In the genomic region with DNA sequence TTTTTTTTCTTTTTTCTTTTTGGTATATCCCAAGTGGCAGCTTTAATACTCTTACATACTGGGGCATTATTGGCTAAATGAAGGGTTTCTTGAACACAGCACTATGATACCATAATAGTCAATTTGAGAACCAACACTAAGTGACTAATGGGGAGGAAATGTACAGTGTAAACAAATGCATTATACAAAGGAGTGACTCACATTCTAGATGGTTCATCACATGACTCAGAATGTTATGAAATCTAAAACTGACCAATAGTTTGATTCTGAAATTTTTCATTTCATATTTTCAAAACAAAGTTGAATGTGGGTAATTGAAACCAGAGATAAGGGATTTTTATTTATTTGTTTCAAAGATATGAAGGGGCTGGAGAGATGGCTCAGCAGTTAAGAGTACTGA, we compare ENCODE assay signal across 13 mouse cellular contexts.
"Had no signal": no experiment of that assay in that cellular context is flagged by ENCODE, and none has a peak within 500 bp of the region (broad histone marks: within the 10 kb centered on the region; RNA-seq: fewer than 3 reads in every experiment).

No protein-coding gene starts in this region.

- DNase-seq: kidney, postnatal 10 days; kidney, postnatal 4 days; lung, postnatal 10 days; lung, postnatal 4 days; right cerebral cortex, postnatal 14 days; thymus, postnatal 36 days had no signal

- ATAC-seq: liver, embryonic 12.5 days; midbrain, embryonic 15.5 days had no signal

- H3K4me1 ChIP-seq: limb, embryonic 15.5 days; megakaryocyte, embryonic 14.5 days; midbrain, embryonic 15.5 days; stomach, embryonic 15.5 days had no signal

- H3K9me3 ChIP-seq: limb, embryonic 15.5 days; liver, embryonic 12.5 days; megakaryocyte, embryonic 14.5 days; midbrain, embryonic 15.5 days; stomach, embryonic 15.5 days had no signal

- H3K27ac ChIP-seq: left cerebral cortex, adult 2 months; limb, embryonic 15.5 days; liver, embryonic 12.5 days; midbrain, embryonic 15.5 days; stomach, embryonic 15.5 days had no signal

- H3K27me3 ChIP-seq: limb, embryonic 15.5 days; liver, embryonic 12.5 days; megakaryocyte, embryonic 14.5 days; midbrain, embryonic 15.5 days; stomach, embryonic 15.5 days had no signal

- H3K4me2 ChIP-seq: limb, embryonic 15.5 days; liver, embryonic 12.5 days; midbrain, embryonic 11.5 days; midbrain, embryonic 15.5 days; stomach, embryonic 15.5 days had no signal

- H3K4me3 ChIP-seq: left cerebral cortex, adult 2 months; limb, embryonic 15.5 days; liver, embryonic 12.5 days; megakaryocyte, embryonic 14.5 days; midbrain, embryonic 15.5 days; stomach, embryonic 15.5 days had no signal

- H3K9ac ChIP-seq: limb, embryonic 15.5 days; liver, embryonic 12.5 days; midbrain, embryonic 15.5 days; stomach, embryonic 15.5 days had no signal

- H3K36me3 ChIP-seq: limb, embryonic 15.5 days; midbrain, embryonic 15.5 days; stomach, embryonic 15.5 days had no signal
